Mouse (Mus musculus) liver, embryonic 14.5 days (tissue): ENCODE data around the gene Kcna2.

Experiments
- CTCF ChIP-seq: IDR thresholded peaks from 2 replicates; pipeline ENCODE4 v1.5.1; 2016; ENCODE audit warnings: antibody characterized with exemption, low read depth, control low read depth
- EP300 ChIP-seq: IDR thresholded peaks from 2 replicates; pipeline ENCODE4 v1.6.1; 2016; ENCODE audit warnings: antibody characterized with exemption, low read depth

DNA sequence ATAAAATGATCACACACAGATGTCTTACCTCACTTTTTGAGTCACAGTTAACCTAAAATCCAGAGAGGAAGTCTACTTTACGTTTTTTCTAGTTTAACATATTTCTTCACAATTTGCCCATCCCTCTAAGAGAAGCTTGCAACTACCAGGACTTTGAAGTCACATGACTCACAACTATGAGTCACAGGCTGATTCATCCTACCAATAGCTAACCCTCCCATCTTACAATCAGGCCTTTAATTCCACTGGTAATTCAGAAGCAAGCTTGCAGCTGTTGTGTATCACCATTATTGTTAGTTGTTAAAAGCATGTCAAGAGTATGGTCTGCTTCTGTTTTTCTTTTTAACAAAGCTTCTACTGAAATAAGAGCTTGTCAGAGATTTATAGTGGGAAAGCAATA is 38.2 kb upstream of the Kcna2 start:
- no peak for TF ChIP-seq CTCF
- TF ChIP-seq EP300: no peak
